Mouse (Mus musculus): Measurements from ENCODE around the gene Nme2. TPM values are rescaled to one million over a fixed set of nuclear protein-coding genes. Genes with fewer than 3 reads are reported as not detected.
"Not testable (repeated sequence)": the region's sequence is repeated elsewhere in the genome, so short reads cannot be mapped to it uniquely, and the experiment has no call there.

Gene Nme2
- polyA plus RNA-seq, 1 experiment from 2014 or later, result 235 TPM

DNA sequence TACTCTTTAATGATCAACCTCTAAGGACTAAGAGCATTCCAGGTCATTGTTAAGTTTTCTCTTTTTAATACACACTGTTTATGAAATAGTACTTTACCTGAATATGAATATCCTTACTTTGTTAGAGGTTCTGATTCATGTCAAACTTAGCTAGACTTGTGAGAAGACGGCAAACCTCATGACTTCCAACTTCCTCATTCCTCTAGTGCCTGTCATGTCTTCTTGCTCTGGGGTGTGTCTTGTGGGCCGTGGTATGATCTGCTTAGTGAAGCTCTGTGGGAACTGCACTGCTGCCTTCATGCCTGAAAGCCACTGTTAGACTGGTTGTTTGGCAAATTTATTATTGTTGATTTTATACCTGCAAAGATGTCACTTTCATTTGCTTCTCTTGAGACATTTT, 15.2 kb downstream of the Nme2 start:
- Histone ChIP-seq H3K4me3 (ENCODE audit: low read depth, low read length) (no peak overlapping the region), H3K9ac (replicated peaks; ENCODE audit: low read depth, low read length) (no peak overlapping the region), H3K36me3 (ENCODE audit: control insufficient read depth, insufficient read depth, low read length) (peaks cover 34% of the 10 kb centered on the region; the same call in 1 of the 2 replicates), H3K4me2 (replicated peaks; ENCODE audit: low read depth, low read length) (no peak overlapping the region), H3K4me1 (ENCODE audit: control insufficient read depth, insufficient read depth, low read length) (no peaks in the 10 kb centered on the region), H3K27me3 (ENCODE audit: control insufficient read depth, insufficient read depth, low read length) (no peaks in the 10 kb centered on the region), H3K9me3 (ENCODE audit: control insufficient read depth, low read depth, low read length) (no peaks in the 10 kb centered on the region), H3K27ac (ENCODE audit: low read length) (no peak overlapping the region)
- 77% methylated on average over 2 of the region's 2 CpGs for WGBS
- ATAC-seq (ENCODE audit: insufficient number of reproducible peaks, insufficient read depth, low FRiP score, low read depth), result no peak

DNA sequence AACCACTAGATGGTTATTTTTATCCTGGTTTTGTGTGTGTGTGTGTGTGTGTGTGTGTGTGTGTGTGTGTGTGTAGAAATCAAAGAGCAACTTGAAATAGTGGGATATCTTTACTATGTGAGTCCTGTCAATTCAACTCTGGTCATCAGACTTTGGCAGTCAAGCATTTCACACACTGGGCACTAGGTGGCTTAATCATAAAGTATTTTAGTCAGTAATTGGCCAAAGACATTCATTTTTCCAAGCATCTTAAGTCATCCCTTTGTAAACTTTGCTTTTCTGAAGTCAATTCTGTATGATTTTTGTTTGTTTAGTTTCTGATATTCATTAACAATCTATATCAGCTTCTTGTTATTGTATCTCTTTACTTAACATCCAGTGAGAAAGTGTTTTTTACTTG, 27.0 kb downstream of the Nme2 start:
- Histone ChIP-seq H3K9me3 (ENCODE audit: control insufficient read depth, low read depth, low read length) (no peaks in the 10 kb centered on the region), H3K9ac (replicated peaks; ENCODE audit: low read depth, low read length) (no peak overlapping the region), H3K36me3 (ENCODE audit: control insufficient read depth, insufficient read depth, low read length) (peaks cover 52% of the 10 kb centered on the region), H3K4me2 (replicated peaks; ENCODE audit: low read depth, low read length) (no peak overlapping the region), H3K4me1 (ENCODE audit: control insufficient read depth, insufficient read depth, low read length) (no peaks in the 10 kb centered on the region), H3K4me3 (ENCODE audit: low read depth, low read length) (no peak overlapping the region), H3K27ac (ENCODE audit: low read length) (no peak overlapping the region), H3K27me3 (ENCODE audit: control insufficient read depth, insufficient read depth, low read length) (no peaks in the 10 kb centered on the region)
- ATAC-seq (ENCODE audit: insufficient number of reproducible peaks, insufficient read depth, low FRiP score, low read depth), result no peak

DNA sequence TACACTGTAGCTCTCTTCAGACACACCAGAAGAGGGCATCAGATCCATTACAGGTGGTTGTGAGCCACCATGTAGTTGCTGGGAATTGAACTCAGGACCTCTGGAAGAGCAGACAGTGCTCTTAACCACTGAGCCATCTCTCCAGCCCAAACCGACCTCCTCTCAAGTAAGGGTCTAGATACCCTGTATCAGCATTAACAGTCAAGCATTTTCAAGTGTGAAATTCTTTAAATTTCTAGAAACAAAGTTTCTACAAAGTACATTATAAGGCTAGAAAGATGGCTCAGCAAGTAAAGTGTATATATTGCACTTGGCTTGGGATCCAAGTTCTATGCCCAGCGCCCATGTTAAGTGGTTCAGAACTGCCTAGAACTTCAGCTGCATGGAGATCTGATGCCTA, 41.0 kb downstream of the Nme2 start:
- peaks cover 61% of the 10 kb centered on the region for H3K36me3 ChIP-seq (ENCODE audit: control insufficient read depth, insufficient read depth, low read length)

DNA sequence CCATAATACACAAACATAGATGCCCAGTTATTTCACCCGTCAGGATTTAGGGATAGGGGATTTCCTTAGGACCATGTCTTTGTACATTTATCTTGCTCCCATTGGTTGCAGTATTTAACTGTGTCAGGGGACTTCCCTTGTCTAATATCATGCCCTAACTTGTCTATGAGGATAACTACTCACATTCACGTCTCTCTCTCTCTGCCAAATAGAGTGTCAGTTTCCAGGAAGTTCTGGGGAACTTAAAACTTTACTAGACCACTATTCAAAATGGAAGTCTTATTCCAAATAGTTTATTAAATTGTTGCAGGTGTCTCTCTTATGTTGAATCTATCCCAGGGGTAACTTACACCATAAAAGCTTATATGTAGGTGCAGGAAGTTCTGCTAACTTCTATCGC, 44.5 kb downstream of the Nme2 start:
- Histone ChIP-seq H3K9me3 (ENCODE audit: control insufficient read depth, low read depth, low read length) (no peaks in the 10 kb centered on the region), H3K27me3 (ENCODE audit: control insufficient read depth, insufficient read depth, low read length) (no peaks in the 10 kb centered on the region), H3K36me3 (ENCODE audit: control insufficient read depth, insufficient read depth, low read length) (peaks cover 52% of the 10 kb centered on the region), H3K4me3 (ENCODE audit: low read depth, low read length) (no peak overlapping the region), H3K4me2 (replicated peaks; ENCODE audit: low read depth, low read length) (no peak overlapping the region), H3K27ac (ENCODE audit: low read length) (no peak overlapping the region), H3K9ac (replicated peaks; ENCODE audit: low read depth, low read length) (no peak overlapping the region), H3K4me1 (ENCODE audit: control insufficient read depth, insufficient read depth, low read length) (no peaks in the 10 kb centered on the region)
- ATAC-seq (ENCODE audit: insufficient number of reproducible peaks, insufficient read depth, low FRiP score, low read depth), result no peak
- 80% methylated on average over 3 of the region's 3 CpGs for WGBS

More for the DNA sequence above, 41.0 kb downstream of the Nme2 start:
- H3K4me3 ChIP-seq (ENCODE audit: low read depth, low read length); ATAC-seq (ENCODE audit: insufficient number of reproducible peaks, insufficient read depth, low FRiP score, low read depth); H3K27me3 ChIP-seq (ENCODE audit: control insufficient read depth, insufficient read depth, low read length); H3K4me1 ChIP-seq (ENCODE audit: control insufficient read depth, insufficient read depth, low read length); H3K4me2 ChIP-seq (replicated peaks; ENCODE audit: low read depth, low read length); H3K9me3 ChIP-seq (ENCODE audit: control insufficient read depth, low read depth, low read length); H3K27ac ChIP-seq (ENCODE audit: low read length); H3K9ac ChIP-seq (replicated peaks; ENCODE audit: low read depth, low read length): not testable (repeated sequence)
- 92% methylated on average over 2 of the region's 2 CpGs for WGBS

DNA sequence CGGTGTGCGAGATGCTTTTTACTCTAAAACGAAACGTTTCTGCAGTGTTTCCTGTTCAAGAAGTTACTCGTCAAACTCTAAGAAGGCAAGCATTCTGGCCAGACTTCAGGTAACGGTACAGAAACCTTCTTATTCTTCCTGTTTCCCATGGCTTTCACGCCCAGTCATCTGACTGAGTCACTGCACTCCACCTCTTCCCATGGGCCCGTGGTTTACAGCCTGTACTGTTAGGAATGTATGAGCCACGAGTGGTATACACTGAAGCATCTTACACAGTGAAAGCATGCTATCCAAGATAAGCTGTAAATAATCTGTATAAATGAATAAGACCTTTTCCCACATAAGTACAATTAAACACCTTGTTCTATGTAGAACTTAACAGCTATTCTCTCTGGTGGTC, 47.2 kb downstream of the Nme2 start:
- no peak overlapping the region for H3K27ac ChIP-seq (ENCODE audit: low read length)
- H3K9me3 ChIP-seq (ENCODE audit: control insufficient read depth, low read depth, low read length), result no peaks in the 10 kb centered on the region
- WGBS, result 89% methylated on average over 9 of the region's 9 CpGs
- H3K9ac ChIP-seq (replicated peaks; ENCODE audit: low read depth, low read length), result no peak overlapping the region
- peaks cover 42% of the 10 kb centered on the region for H3K36me3 ChIP-seq (ENCODE audit: control insufficient read depth, insufficient read depth, low read length)
- no peak overlapping the region for H3K4me2 ChIP-seq (replicated peaks; ENCODE audit: low read depth, low read length)
- H3K4me3 ChIP-seq (ENCODE audit: low read depth, low read length), result no peak overlapping the region
- no peak for ATAC-seq (ENCODE audit: insufficient number of reproducible peaks, insufficient read depth, low FRiP score, low read depth)
- H3K27me3 ChIP-seq (ENCODE audit: control insufficient read depth, insufficient read depth, low read length), result no peaks in the 10 kb centered on the region
- no peaks in the 10 kb centered on the region for H3K4me1 ChIP-seq (ENCODE audit: control insufficient read depth, insufficient read depth, low read length)

DNA sequence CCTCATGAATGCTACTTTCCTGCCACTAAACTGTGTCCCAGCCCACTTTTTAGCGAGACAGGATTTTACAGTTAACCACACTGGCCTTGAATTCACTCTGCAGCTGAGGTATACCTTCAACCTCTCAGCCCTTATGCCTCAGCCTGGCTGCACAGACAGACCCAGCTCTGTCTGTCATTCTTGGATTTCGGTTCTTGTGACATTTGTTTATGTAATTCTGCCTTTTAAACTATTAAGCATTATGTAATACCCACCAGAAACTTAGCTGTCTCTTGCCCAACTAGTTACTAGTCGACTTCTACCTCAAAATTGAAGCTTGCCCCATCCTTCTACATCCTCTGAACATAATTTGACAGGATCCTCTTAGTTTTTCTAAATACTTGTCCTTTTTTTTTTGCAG, 48.2 kb downstream of the Nme2 start:
- WGBS, result 65% methylated on average over 3 of the region's 3 CpGs
- H3K9me3 ChIP-seq (ENCODE audit: control insufficient read depth, low read depth, low read length), result no peaks in the 10 kb centered on the region
- H3K36me3 ChIP-seq (ENCODE audit: control insufficient read depth, insufficient read depth, low read length), result peaks cover 37% of the 10 kb centered on the region
- ATAC-seq (ENCODE audit: insufficient number of reproducible peaks, insufficient read depth, low FRiP score, low read depth), result no peak
- no peaks in the 10 kb centered on the region for H3K27me3 ChIP-seq (ENCODE audit: control insufficient read depth, insufficient read depth, low read length)
- no peaks in the 10 kb centered on the region for H3K4me1 ChIP-seq (ENCODE audit: control insufficient read depth, insufficient read depth, low read length)
- H3K4me3 ChIP-seq (ENCODE audit: low read depth, low read length), result no peak overlapping the region
- no peak overlapping the region for H3K9ac ChIP-seq (replicated peaks; ENCODE audit: low read depth, low read length)
- no peak overlapping the region for H3K27ac ChIP-seq (ENCODE audit: low read length)
- H3K4me2 ChIP-seq (replicated peaks; ENCODE audit: low read depth, low read length), result no peak overlapping the region

DNA sequence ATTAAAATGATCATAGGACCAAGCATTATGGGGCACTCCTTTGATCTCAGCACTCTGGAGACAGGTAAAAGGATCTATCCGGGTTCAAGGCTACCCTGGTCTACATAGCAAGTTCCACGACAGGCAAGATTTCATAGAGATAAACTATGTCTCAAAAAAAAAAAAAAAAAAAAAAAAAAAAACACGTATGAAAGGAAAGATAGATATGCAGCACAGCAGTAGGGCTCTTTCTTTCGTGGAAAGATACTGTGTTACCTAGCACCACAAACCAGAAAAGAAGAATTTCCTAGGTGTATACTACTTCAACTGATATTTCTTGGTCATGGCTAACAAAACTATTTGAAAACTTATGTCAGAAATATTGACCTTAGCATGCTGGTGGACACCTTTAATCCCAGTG, 49.2 kb downstream of the Nme2 start:
- no peaks in the 10 kb centered on the region for H3K4me1 ChIP-seq (ENCODE audit: control insufficient read depth, insufficient read depth, low read length)
- no peak overlapping the region for H3K4me2 ChIP-seq (replicated peaks; ENCODE audit: low read depth, low read length)
- ATAC-seq (ENCODE audit: insufficient number of reproducible peaks, insufficient read depth, low FRiP score, low read depth), result no peak
- no peak overlapping the region for H3K4me3 ChIP-seq (ENCODE audit: low read depth, low read length)
- no peaks in the 10 kb centered on the region for H3K27me3 ChIP-seq (ENCODE audit: control insufficient read depth, insufficient read depth, low read length)
- H3K9me3 ChIP-seq (ENCODE audit: control insufficient read depth, low read depth, low read length), result no peaks in the 10 kb centered on the region
- WGBS, result 83% methylated on average over 4 of the region's 4 CpGs
- no peak overlapping the region for H3K9ac ChIP-seq (replicated peaks; ENCODE audit: low read depth, low read length)
- peaks cover 33% of the 10 kb centered on the region for H3K36me3 ChIP-seq (ENCODE audit: control insufficient read depth, insufficient read depth, low read length)
- no peak overlapping the region for H3K27ac ChIP-seq (ENCODE audit: low read length)

Other genes with a start within 250 kb of the Nme2 start
- gene Utp18, start 70.5 kb downstream of the Nme2 start, polyA plus RNA-seq (2014; fragmentation: Nextera tagmentation; extraction: Ambion mirVana), result 24.9 and 30.6 TPM in 2 replicates
- gene Mbtd1, start 70.4 kb downstream of the Nme2 start, polyA plus RNA-seq (2014; fragmentation: Nextera tagmentation; extraction: Ambion mirVana), result 30.5 and 31.1 TPM in 2 replicates
- gene Gm20390, start 12.0 kb upstream of the Nme2 start, polyA plus RNA-seq (2014; fragmentation: Nextera tagmentation; extraction: Ambion mirVana), result 357 and 372 TPM in 2 replicates
- gene Nme1, start 12.3 kb upstream of the Nme2 start, polyA plus RNA-seq (2014; fragmentation: Nextera tagmentation; extraction: Ambion mirVana), result 154 and 155 TPM in 2 replicates
- 61.7 and 63.4 TPM in 2 replicates for gene Spag9, start 39.8 kb upstream of the Nme2 start, polyA plus RNA-seq (2014; fragmentation: Nextera tagmentation; extraction: Ambion mirVana)